Mouse (Mus musculus): Measurements from ENCODE around the gene Ly6g5c. TPM values are rescaled to one million over a fixed set of nuclear protein-coding genes. Genes with fewer than 3 reads are reported as not detected.

The Ly6g5c gene
- polyA plus RNA-seq, 1 experiment from 2014 or later = not detected

DNA sequence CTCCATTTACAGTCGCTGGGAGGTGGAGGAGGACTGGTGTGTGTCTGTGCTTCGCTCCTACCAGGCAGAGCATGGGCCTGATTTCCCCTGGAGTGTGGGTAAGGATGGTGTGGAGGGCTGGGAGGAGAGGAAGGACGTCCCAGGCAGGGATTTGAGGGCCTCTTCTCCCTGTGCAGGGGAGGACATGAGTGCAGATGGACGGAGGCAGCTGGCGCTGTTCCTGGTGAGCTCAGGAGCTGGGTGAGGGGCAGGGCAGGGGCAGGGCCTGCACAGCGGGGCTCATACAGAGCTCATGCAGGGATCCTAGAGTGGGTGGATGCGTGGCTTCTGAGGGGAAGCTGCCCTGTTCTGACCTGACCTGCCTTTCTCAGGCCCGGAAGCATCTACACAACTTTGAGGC lies 5.8 kb upstream of the Ly6g5c start:
- no peaks in the 10 kb centered on the region for H3K27me3 ChIP-seq (ENCODE audit: control insufficient read depth, insufficient read depth, low read length)
- H3K9ac ChIP-seq (ENCODE audit: low read length) = no peak overlapping the region
- peaks cover 6% of the 10 kb centered on the region for H3K36me3 ChIP-seq (ENCODE audit: control insufficient read depth, insufficient read depth, low read length)
- 76% methylated on average over 8 of the region's 8 CpGs for WGBS
- no peak for DNase-seq (ENCODE audit: low spot score, missing footprints)
- no peak for ATAC-seq (ENCODE audit: low FRiP score)
- no peak overlapping the region for H3K4me3 ChIP-seq (ENCODE audit: low read depth, low read length)
- H3K9me3 ChIP-seq (ENCODE audit: control insufficient read depth, low read length) = no peaks in the 10 kb centered on the region
- H3K4me2 ChIP-seq = no peak overlapping the region
- peaks cover 8% of the 10 kb centered on the region for H3K4me1 ChIP-seq (ENCODE audit: control insufficient read depth, insufficient read depth, low read length)
- H3K27ac ChIP-seq (ENCODE audit: low read depth, low read length) = no peak overlapping the region

DNA sequence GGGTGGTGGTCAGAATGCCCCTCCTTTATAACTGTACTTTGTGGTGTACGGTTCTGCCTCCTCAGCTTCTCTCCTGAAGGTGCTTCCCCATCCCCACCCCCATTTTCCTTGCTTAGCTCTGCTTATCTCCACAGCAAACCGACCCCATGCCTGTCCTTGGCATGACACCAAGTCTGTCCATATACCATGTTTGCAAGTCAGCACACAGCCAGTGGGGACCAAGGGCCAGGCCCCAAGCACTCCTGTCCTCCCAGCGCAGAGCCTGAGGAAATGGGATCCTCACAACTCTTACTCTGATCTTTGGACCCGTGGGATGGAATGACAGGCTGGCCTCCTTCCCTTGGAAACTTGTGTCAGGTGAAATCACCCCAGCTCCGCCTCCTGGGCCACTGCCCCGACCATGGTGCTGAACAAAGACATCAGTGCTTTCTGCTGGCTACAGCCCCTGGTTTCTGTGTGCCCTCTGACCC lies 4.8 kb upstream of the Ly6g5c start:
- DNase-seq (ENCODE audit: low spot score, missing footprints) = no peak
- H3K9ac ChIP-seq (ENCODE audit: low read length) = no peak overlapping the region
- H3K4me2 ChIP-seq = no peak overlapping the region
- ATAC-seq (ENCODE audit: low FRiP score) = no peak
- no peak overlapping the region for H3K27ac ChIP-seq (ENCODE audit: low read depth, low read length)
- H3K4me3 ChIP-seq (ENCODE audit: low read depth, low read length) = no peak overlapping the region
- H3K27me3 ChIP-seq (ENCODE audit: control insufficient read depth, insufficient read depth, low read length) = no peaks in the 10 kb centered on the region
- WGBS = 66% methylated on average over 6 of the region's 6 CpGs
- H3K9me3 ChIP-seq (ENCODE audit: control insufficient read depth, low read length) = no peaks in the 10 kb centered on the region
- H3K36me3 ChIP-seq (ENCODE audit: control insufficient read depth, insufficient read depth, low read length) = peaks cover 4% of the 10 kb centered on the region
- peaks cover 8% of the 10 kb centered on the region for H3K4me1 ChIP-seq (ENCODE audit: control insufficient read depth, insufficient read depth, low read length)

DNA sequence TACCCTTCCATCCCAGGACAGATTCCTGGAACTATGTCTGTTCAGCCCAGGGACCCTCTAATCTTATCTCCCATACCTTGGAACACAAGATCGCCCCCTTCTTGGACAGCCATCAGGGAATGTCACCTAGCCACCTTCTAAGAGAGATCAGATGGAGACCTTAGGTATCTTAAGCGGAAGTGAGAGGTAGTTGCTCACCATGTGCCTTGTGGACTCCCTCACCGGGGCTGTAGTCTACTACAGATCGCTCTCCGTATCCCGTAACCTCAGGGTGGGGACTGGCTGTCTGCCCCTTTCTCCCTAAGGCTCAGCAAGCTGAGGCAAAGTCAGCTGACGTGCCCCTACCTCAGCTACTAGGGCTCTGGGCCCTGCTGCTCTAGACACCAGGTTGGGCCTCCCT lies 4.0 kb upstream of the Ly6g5c start:
- no peak overlapping the region for H3K27ac ChIP-seq (ENCODE audit: low read depth, low read length)
- H3K36me3 ChIP-seq (ENCODE audit: control insufficient read depth, insufficient read depth, low read length) = peaks cover 4% of the 10 kb centered on the region
- ATAC-seq (ENCODE audit: low FRiP score) (no peak), DNase-seq (ENCODE audit: low spot score, missing footprints) (no peak)
- H3K9me3 ChIP-seq (ENCODE audit: control insufficient read depth, low read length) = no peaks in the 10 kb centered on the region
- H3K27me3 ChIP-seq (ENCODE audit: control insufficient read depth, insufficient read depth, low read length) = no peaks in the 10 kb centered on the region
- H3K4me2 ChIP-seq = no peak overlapping the region
- H3K4me3 ChIP-seq (ENCODE audit: low read depth, low read length) = no peak overlapping the region
- 95% methylated on average over 7 of the region's 7 CpGs for WGBS
- no peak overlapping the region for H3K9ac ChIP-seq (ENCODE audit: low read length)
- H3K4me1 ChIP-seq (ENCODE audit: control insufficient read depth, insufficient read depth, low read length) = peaks cover 8% of the 10 kb centered on the region

- H3K4me3 ChIP-seq (ENCODE audit: low read depth, low read length) = no peak overlapping the region
- H3K27ac ChIP-seq (ENCODE audit: low read depth, low read length) = no peak overlapping the region
- no peak overlapping the region for H3K4me2 ChIP-seq
- H3K27me3 ChIP-seq (ENCODE audit: control insufficient read depth, insufficient read depth, low read length) = no peaks in the 10 kb centered on the region
- WGBS = 81% methylated on average over 6 of the region's 6 CpGs
- no peak for DNase-seq (ENCODE audit: low spot score, missing footprints)
- no peak for ATAC-seq (ENCODE audit: low FRiP score)
- H3K4me1 ChIP-seq (ENCODE audit: control insufficient read depth, insufficient read depth, low read length) = peaks cover 8% of the 10 kb centered on the region
- no peak overlapping the region for H3K9ac ChIP-seq (ENCODE audit: low read length)
- no peaks in the 10 kb centered on the region for H3K9me3 ChIP-seq (ENCODE audit: control insufficient read depth, low read length)
- peaks cover 4% of the 10 kb centered on the region for H3K36me3 ChIP-seq (ENCODE audit: control insufficient read depth, insufficient read depth, low read length)
Measured at GRCm38 (mm10) chr17:35104754-35105153, 3.3 kb upstream of the Ly6g5c start.

DNA sequence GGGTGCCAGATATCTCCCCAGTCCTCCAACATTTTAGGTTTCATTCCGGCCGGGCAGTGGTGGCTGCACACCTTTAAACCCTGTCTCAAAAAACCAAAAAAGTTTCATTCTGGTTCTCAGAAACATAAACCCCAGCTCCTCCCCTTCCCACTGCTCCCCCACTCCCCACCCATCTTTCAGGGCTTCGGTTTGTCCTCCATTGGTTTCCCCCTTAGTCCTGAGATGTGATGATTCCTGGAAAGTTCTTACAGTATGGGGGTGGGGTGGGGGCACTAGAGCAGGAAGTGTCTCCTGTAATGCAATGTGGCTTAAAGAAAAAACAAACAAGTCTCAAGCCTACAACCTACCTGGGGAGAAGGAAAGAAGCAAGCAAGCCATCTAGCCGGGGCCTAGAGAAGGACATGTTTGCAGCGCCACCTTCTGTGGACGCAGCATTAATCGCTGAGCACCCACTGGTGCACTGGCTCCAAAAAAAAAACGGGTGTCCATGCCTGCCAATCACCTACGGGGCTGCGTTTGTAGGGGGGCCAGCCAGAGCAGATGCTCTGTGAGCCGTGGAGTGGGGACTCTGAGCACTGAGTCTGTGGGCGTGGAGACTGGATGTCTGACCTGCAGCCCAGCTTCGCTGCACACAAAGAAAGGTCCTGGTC lies 2.2 kb upstream of the Ly6g5c start:
- Histone ChIP-seq H3K4me1 (ENCODE audit: control insufficient read depth, insufficient read depth, low read length) (peaks cover 8% of the 10 kb centered on the region), H3K27me3 (ENCODE audit: control insufficient read depth, insufficient read depth, low read length) (no peaks in the 10 kb centered on the region), H3K4me2 (peak overlapping the region; percentile 39), H3K36me3 (ENCODE audit: control insufficient read depth, insufficient read depth, low read length) (peaks cover 4% of the 10 kb centered on the region; the same call in 1 of the 2 replicates), H3K4me3 (ENCODE audit: low read depth, low read length) (no peak overlapping the region), H3K9me3 (ENCODE audit: control insufficient read depth, low read length) (no peaks in the 10 kb centered on the region), H3K27ac (ENCODE audit: low read depth, low read length) (no peak overlapping the region), H3K9ac (ENCODE audit: low read length) (peak overlapping the region; percentile 65)
- 22% methylated on average over 13 of the region's 13 CpGs for WGBS
- DNase-seq (ENCODE audit: low spot score, missing footprints) (peak; percentile 89), ATAC-seq (ENCODE audit: low FRiP score) (peak; percentile 50)

GRCm38 (mm10) chr17:35106522-35106921 lies 1.6 kb upstream of the Ly6g5c start:
- H3K4me3 ChIP-seq (ENCODE audit: low read depth, low read length) = no peak overlapping the region
- no peak overlapping the region for H3K27ac ChIP-seq (ENCODE audit: low read depth, low read length)
- peaks cover under 1% of the 10 kb centered on the region; the same call in 1 of the 2 replicates for H3K36me3 ChIP-seq (ENCODE audit: control insufficient read depth, insufficient read depth, low read length)
- ATAC-seq (ENCODE audit: low FRiP score) = no peak
- H3K27me3 ChIP-seq (ENCODE audit: control insufficient read depth, insufficient read depth, low read length) = no peaks in the 10 kb centered on the region
- no peaks in the 10 kb centered on the region for H3K9me3 ChIP-seq (ENCODE audit: control insufficient read depth, low read length)
- H3K9ac ChIP-seq (ENCODE audit: low read length) = peak overlapping the region; percentile 65
- H3K4me2 ChIP-seq = peak overlapping the region; percentile 39
- H3K4me1 ChIP-seq (ENCODE audit: control insufficient read depth, insufficient read depth, low read length) = peaks cover 8% of the 10 kb centered on the region
- no peak for DNase-seq (ENCODE audit: low spot score, missing footprints)
- 69% methylated on average over 3 of the region's 3 CpGs for WGBS

GRCm38 (mm10) chr17:35111774-35112173 lies 3.7 kb downstream of the Ly6g5c start:
- DNase-seq (ENCODE audit: low spot score, missing footprints) = no peak
- 75% methylated on average over 9 of the region's 9 CpGs for WGBS
- no peak for ATAC-seq (ENCODE audit: low FRiP score)

DNA sequence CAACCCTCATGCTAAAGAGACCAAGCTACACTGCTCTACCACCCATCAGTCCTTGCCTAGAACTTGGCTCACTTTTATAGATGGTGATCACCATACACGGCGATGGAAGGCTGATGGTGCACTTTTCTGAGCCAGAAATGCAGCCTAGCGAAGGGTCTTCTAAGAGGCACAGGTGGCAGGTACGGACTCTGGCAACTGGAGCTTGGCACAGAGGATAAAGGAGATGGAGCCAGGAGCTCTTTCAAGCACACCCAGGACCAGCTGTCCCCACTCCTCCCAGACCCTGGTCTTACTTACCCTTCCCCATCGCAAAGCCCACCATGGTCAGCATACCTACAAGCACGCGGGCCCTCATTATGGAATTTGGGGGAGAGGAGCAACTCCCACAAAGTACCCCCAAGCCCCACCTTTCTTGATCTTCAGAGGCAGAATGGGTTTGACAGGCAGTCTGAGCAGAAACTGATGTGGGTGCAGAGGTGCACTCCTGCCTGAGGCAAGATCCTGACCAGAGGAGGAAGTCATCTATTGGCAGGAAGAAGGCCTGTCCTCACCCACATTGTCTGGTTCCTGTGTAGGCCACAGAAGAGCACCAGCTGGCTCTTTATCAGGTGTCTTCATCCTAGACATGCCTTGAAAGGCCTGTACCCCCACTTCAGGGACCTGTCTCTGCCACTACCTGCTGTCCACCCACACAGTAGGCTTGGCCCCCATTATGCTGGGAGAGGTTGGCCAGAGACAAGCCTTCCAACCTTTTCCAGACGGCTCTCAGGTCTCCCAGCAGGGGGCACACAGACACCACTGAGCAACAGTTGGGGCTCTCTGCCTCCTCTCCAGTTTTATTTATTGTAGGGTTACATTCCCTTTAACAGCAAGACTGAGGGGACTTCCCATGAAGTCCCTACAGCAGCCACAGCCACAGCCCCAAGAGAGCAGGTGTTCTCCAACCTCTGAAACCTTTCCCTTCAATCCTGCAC lies 7.3 kb downstream of the Ly6g5c start, which contains the start of gene Ly6g5b:
Gene Ly6g5b, minus strand, starts transcription at position 383 of the 974 bp plus-strand sequence.
- H3K9me3 ChIP-seq (ENCODE audit: control insufficient read depth, low read length) = no peaks in the 10 kb centered on the region
- DNase-seq (ENCODE audit: low spot score, missing footprints) (no peak), ATAC-seq (ENCODE audit: low FRiP score) (no peak)
- peaks cover 4% of the 10 kb centered on the region for H3K4me1 ChIP-seq (ENCODE audit: control insufficient read depth, insufficient read depth, low read length)
- H3K4me2 ChIP-seq = no peak within 1 kb of the TSS
- no peak within 1 kb of the TSS for H3K27ac ChIP-seq (ENCODE audit: low read depth, low read length)
- H3K9ac ChIP-seq (ENCODE audit: low read length) = no peak within 1 kb of the TSS; the same call in 1 of the 2 replicates
- H3K4me3 ChIP-seq (ENCODE audit: low read depth, low read length) = no peak within 1 kb of the TSS
- 87% methylated on average over 8 of the region's 8 CpGs for WGBS
- peaks cover 18% of the 10 kb centered on the region for H3K36me3 ChIP-seq (ENCODE audit: control insufficient read depth, insufficient read depth, low read length)
- H3K27me3 ChIP-seq (ENCODE audit: control insufficient read depth, insufficient read depth, low read length) = no peaks in the 10 kb centered on the region

More at GRCm38 (mm10) chr17:35111774-35112173, 3.7 kb downstream of the Ly6g5c start:
- Histone ChIP-seq H3K36me3 (ENCODE audit: control insufficient read depth, insufficient read depth, low read length) (peaks cover 10% of the 10 kb centered on the region), H3K9ac (ENCODE audit: low read length) (no peak overlapping the region), H3K27ac (ENCODE audit: low read depth, low read length) (no peak overlapping the region), H3K4me3 (ENCODE audit: low read depth, low read length) (no peak overlapping the region), H3K4me1 (ENCODE audit: control insufficient read depth, insufficient read depth, low read length) (no peaks in the 10 kb centered on the region), H3K4me2 (no peak overlapping the region), H3K27me3 (ENCODE audit: control insufficient read depth, insufficient read depth, low read length) (no peaks in the 10 kb centered on the region), H3K9me3 (ENCODE audit: control insufficient read depth, low read length) (no peaks in the 10 kb centered on the region)

- no peak; the same call in 1 of the 2 replicates for ATAC-seq (ENCODE audit: low FRiP score)
- peak; percentile 86 for DNase-seq (ENCODE audit: low spot score, missing footprints)
- under 1% methylated on average over 33 of the region's 33 CpGs for WGBS
- Histone ChIP-seq H3K4me2 (peak overlapping the region; percentile 98), H3K27ac (ENCODE audit: low read depth, low read length) (no peak overlapping the region), H3K4me1 (ENCODE audit: control insufficient read depth, insufficient read depth, low read length) (peaks cover 13% of the 10 kb centered on the region), H3K27me3 (ENCODE audit: control insufficient read depth, insufficient read depth, low read length) (no peaks in the 10 kb centered on the region), H3K36me3 (ENCODE audit: control insufficient read depth, insufficient read depth, low read length) (peaks cover 14% of the 10 kb centered on the region), H3K9ac (ENCODE audit: low read length) (peak overlapping the region; percentile 88), H3K9me3 (ENCODE audit: control insufficient read depth, low read length) (no peaks in the 10 kb centered on the region), H3K4me3 (ENCODE audit: low read depth, low read length) (peak overlapping the region; percentile 86)
Measured at GRCm38 (mm10) chr17:35120745-35121142, 12.7 kb downstream of the Ly6g5c start.

Data from midbrain, embryonic 11.5 days (tissue).